Mouse (Mus musculus): ENCODE measurements at regions not wholly inside any gene's neighbourhood (a gene's known extent, or its start where the extent isn't known, plus 50 kb on each side); places are given as distances from the start of the nearest gene placed in this dataset.

- ATAC-seq (replicated peaks; ENCODE audit: insufficient number of reproducible peaks, low FRiP score, low TSS enrichment, low read depth) = no peak
- Histone ChIP-seq H3K36me3 (replicated peaks; ENCODE audit: control insufficient read depth, insufficient read depth, low read depth, low read length) (no peaks in the 10 kb centered on the region), H3K9ac (replicated peaks; ENCODE audit: low read length) (no peak overlapping the region), H3K9me3 (replicated peaks; ENCODE audit: control insufficient read depth, low read length) (no peaks in the 10 kb centered on the region), H3K4me2 (ENCODE audit: low read depth, low read length) (no peak overlapping the region), H3K4me3 (ENCODE audit: low read depth, low read length) (no peak overlapping the region), H3K27me3 (ENCODE audit: control insufficient read depth, insufficient read depth, low read length) (no peaks in the 10 kb centered on the region), H3K4me1 (ENCODE audit: control insufficient read depth, insufficient read depth, low read length) (no peaks in the 10 kb centered on the region), H3K27ac (replicated peaks; ENCODE audit: low read depth, low read length) (no peak overlapping the region)
- no peak for DNase-seq (ENCODE audit: low spot score)
- WGBS = 63% methylated on average over 9 of the region's 9 CpGs
These were observed 255.0 kb downstream of the Dmrt2 start for GRCm38 (mm10) chr19:25927220-25927619.

- DNase-seq (ENCODE audit: low spot score) (no peak), ATAC-seq (replicated peaks; ENCODE audit: insufficient number of reproducible peaks, low FRiP score, low TSS enrichment, low read depth) (no peak)
- no peaks in the 10 kb centered on the region for H3K27me3 ChIP-seq (ENCODE audit: control insufficient read depth, insufficient read depth, low read length)
- no peaks in the 10 kb centered on the region for H3K36me3 ChIP-seq (replicated peaks; ENCODE audit: control insufficient read depth, insufficient read depth, low read depth, low read length)
- 73% methylated on average over 9 of the region's 9 CpGs for WGBS
- H3K4me2 ChIP-seq (ENCODE audit: low read depth, low read length) = no peak overlapping the region
- no peaks in the 10 kb centered on the region for H3K9me3 ChIP-seq (replicated peaks; ENCODE audit: control insufficient read depth, low read length)
- H3K9ac ChIP-seq (replicated peaks; ENCODE audit: low read length) = no peak overlapping the region
- H3K4me3 ChIP-seq (ENCODE audit: low read depth, low read length) = no peak overlapping the region
- no peak overlapping the region for H3K27ac ChIP-seq (replicated peaks; ENCODE audit: low read depth, low read length)
- H3K4me1 ChIP-seq (ENCODE audit: control insufficient read depth, insufficient read depth, low read length) = no peaks in the 10 kb centered on the region
These were observed 265.1 kb downstream of the Dmrt2 start for GRCm38 (mm10) chr19:25937343-25937742.

GRCm38 (mm10) chr19:25971210-25971609 is 299.0 kb downstream of the Dmrt2 start:
- Histone ChIP-seq H3K27ac (replicated peaks; ENCODE audit: low read depth, low read length) (no peak overlapping the region), H3K4me2 (ENCODE audit: low read depth, low read length) (no peak overlapping the region), H3K4me3 (ENCODE audit: low read depth, low read length) (no peak overlapping the region), H3K27me3 (ENCODE audit: control insufficient read depth, insufficient read depth, low read length) (no peaks in the 10 kb centered on the region), H3K4me1 (ENCODE audit: control insufficient read depth, insufficient read depth, low read length) (no peaks in the 10 kb centered on the region), H3K36me3 (replicated peaks; ENCODE audit: control insufficient read depth, insufficient read depth, low read depth, low read length) (no peaks in the 10 kb centered on the region), H3K9me3 (replicated peaks; ENCODE audit: control insufficient read depth, low read length) (no peaks in the 10 kb centered on the region), H3K9ac (replicated peaks; ENCODE audit: low read length) (no peak overlapping the region)
- 76% methylated on average over 5 of the region's 5 CpGs for WGBS
- ATAC-seq (replicated peaks; ENCODE audit: insufficient number of reproducible peaks, low FRiP score, low TSS enrichment, low read depth) (no peak), DNase-seq (ENCODE audit: low spot score) (no peak)

DNA sequence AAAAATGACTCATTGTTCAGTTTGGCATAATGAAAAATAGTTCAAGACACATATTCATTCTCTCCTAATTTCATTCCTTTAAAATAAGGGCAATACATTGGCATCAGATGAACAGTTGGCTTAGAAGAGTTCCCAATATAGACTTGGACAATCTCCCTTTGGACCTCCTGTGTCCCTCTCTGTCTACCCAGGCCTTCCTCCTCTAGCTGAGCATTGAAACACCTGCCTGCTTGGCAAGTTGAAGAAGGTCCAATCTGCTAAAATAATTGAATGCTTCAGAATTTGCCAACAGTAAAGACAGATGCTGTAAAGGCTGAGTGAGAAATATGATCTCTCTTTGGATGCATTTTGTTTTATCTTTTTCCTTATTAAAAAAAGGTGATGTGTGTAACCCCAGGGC is 303.0 kb downstream of the Dmrt2 start:
- H3K27ac ChIP-seq (replicated peaks; ENCODE audit: low read depth, low read length) = no peak overlapping the region
- no peaks in the 10 kb centered on the region for H3K9me3 ChIP-seq (replicated peaks; ENCODE audit: control insufficient read depth, low read length)
- ATAC-seq (replicated peaks; ENCODE audit: insufficient number of reproducible peaks, low FRiP score, low TSS enrichment, low read depth) (no peak), DNase-seq (ENCODE audit: low spot score) (no peak)
- no peak overlapping the region for H3K9ac ChIP-seq (replicated peaks; ENCODE audit: low read length)
- H3K36me3 ChIP-seq (replicated peaks; ENCODE audit: control insufficient read depth, insufficient read depth, low read depth, low read length) = no peaks in the 10 kb centered on the region
- H3K4me2 ChIP-seq (ENCODE audit: low read depth, low read length) = no peak overlapping the region
- no peaks in the 10 kb centered on the region for H3K27me3 ChIP-seq (ENCODE audit: control insufficient read depth, insufficient read depth, low read length)
- no peak overlapping the region for H3K4me3 ChIP-seq (ENCODE audit: low read depth, low read length)
- no peaks in the 10 kb centered on the region for H3K4me1 ChIP-seq (ENCODE audit: control insufficient read depth, insufficient read depth, low read length)

- H3K36me3 ChIP-seq (replicated peaks; ENCODE audit: control insufficient read depth, insufficient read depth, low read depth, low read length) = no peaks in the 10 kb centered on the region
- WGBS = 78% methylated on average over 4 of the region's 4 CpGs
- ATAC-seq (replicated peaks; ENCODE audit: insufficient number of reproducible peaks, low FRiP score, low TSS enrichment, low read depth) (no peak), DNase-seq (ENCODE audit: low spot score) (no peak)
- no peak overlapping the region for H3K9ac ChIP-seq (replicated peaks; ENCODE audit: low read length)
- H3K4me1 ChIP-seq (ENCODE audit: control insufficient read depth, insufficient read depth, low read length) = no peaks in the 10 kb centered on the region
- no peaks in the 10 kb centered on the region for H3K9me3 ChIP-seq (replicated peaks; ENCODE audit: control insufficient read depth, low read length)
- H3K4me3 ChIP-seq (ENCODE audit: low read depth, low read length) = no peak overlapping the region
- H3K27me3 ChIP-seq (ENCODE audit: control insufficient read depth, insufficient read depth, low read length) = no peaks in the 10 kb centered on the region
- H3K4me2 ChIP-seq (ENCODE audit: low read depth, low read length) = no peak overlapping the region
- no peak overlapping the region for H3K27ac ChIP-seq (replicated peaks; ENCODE audit: low read depth, low read length)
These were observed 308.1 kb downstream of the Dmrt2 start for GRCm38 (mm10) chr19:25980308-25980707.

DNA sequence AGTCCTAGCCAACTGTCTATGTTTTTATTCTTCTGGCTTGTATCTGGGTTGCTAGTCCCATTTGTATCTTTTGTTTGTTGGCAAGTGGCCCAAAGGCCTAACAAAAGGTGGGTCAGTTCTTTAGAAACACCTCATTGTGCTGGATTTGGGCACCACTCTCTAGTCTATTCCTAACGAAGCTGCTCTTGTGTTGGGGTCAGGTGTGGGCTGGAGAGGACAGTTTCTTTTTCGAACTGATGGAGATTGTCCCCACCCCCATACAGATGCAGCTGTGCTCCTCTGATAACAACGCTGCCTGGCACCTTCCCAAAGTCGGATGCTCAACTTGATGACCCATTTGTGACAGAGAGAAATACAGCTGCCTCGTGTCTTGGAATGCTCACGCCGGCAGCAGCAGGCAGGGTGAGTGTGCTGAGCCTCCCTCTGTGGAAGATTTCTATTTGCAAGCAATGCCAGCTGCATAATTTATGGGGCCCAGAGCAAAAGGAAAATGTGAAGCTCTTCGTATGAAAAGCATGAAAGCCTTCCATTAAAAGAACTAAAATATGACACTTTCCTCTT is 342.5 kb downstream of the Dmrt2 start:
- no peak for ATAC-seq (replicated peaks; ENCODE audit: insufficient number of reproducible peaks, low FRiP score, low TSS enrichment, low read depth)
- WGBS = 71% methylated on average over 8 of the region's 8 CpGs
- no peaks in the 10 kb centered on the region for H3K4me1 ChIP-seq (ENCODE audit: control insufficient read depth, insufficient read depth, low read length)
- no peaks in the 10 kb centered on the region for H3K36me3 ChIP-seq (replicated peaks; ENCODE audit: control insufficient read depth, insufficient read depth, low read depth, low read length)
- no peaks in the 10 kb centered on the region for H3K9me3 ChIP-seq (replicated peaks; ENCODE audit: control insufficient read depth, low read length)
- no peak overlapping the region for H3K4me3 ChIP-seq (ENCODE audit: low read depth, low read length)
- H3K27ac ChIP-seq (replicated peaks; ENCODE audit: low read depth, low read length) = no peak overlapping the region
- H3K27me3 ChIP-seq (ENCODE audit: control insufficient read depth, insufficient read depth, low read length) = no peaks in the 10 kb centered on the region
- DNase-seq (ENCODE audit: low spot score) = no peak
- H3K4me2 ChIP-seq (ENCODE audit: low read depth, low read length) = no peak overlapping the region
- H3K9ac ChIP-seq (replicated peaks; ENCODE audit: low read length) = no peak overlapping the region

GRCm38 (mm10) chr19:26021141-26021540 is 348.9 kb downstream of the Dmrt2 start:
- ATAC-seq (replicated peaks; ENCODE audit: insufficient number of reproducible peaks, low FRiP score, low TSS enrichment, low read depth) (no peak), DNase-seq (ENCODE audit: low spot score) (no peak)
- Histone ChIP-seq H3K4me3 (ENCODE audit: low read depth, low read length) (no peak overlapping the region), H3K27ac (replicated peaks; ENCODE audit: low read depth, low read length) (no peak overlapping the region), H3K36me3 (replicated peaks; ENCODE audit: control insufficient read depth, insufficient read depth, low read depth, low read length) (no peaks in the 10 kb centered on the region), H3K4me1 (ENCODE audit: control insufficient read depth, insufficient read depth, low read length) (no peaks in the 10 kb centered on the region), H3K9ac (replicated peaks; ENCODE audit: low read length) (no peak overlapping the region), H3K27me3 (ENCODE audit: control insufficient read depth, insufficient read depth, low read length) (no peaks in the 10 kb centered on the region), H3K4me2 (ENCODE audit: low read depth, low read length) (no peak overlapping the region), H3K9me3 (replicated peaks; ENCODE audit: control insufficient read depth, low read length) (no peaks in the 10 kb centered on the region)
- 63% methylated on average over 7 of the region's 7 CpGs for WGBS

DNA sequence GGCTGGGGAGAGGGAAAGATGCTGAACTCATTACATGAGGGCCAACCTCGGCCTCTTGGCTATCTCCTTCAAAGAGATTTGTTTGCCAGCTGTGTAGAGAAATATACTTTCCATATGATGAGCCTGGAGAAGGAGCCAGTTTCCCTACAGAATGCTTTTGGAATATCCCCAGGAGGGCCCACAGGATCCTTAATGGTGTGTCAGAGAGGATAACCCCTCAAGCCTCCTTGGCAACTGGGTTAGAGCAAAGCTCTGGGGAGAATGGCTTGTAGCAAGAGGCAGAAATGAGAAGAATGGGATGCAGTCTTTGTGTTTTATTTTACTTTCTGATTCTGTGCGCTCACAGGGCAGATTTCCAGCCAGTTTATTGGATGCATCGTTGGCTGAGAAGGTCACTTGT is 353.9 kb downstream of the Dmrt2 start:
- Histone ChIP-seq H3K27me3 (ENCODE audit: control insufficient read depth, insufficient read depth, low read length) (no peaks in the 10 kb centered on the region), H3K9me3 (replicated peaks; ENCODE audit: control insufficient read depth, low read length) (no peaks in the 10 kb centered on the region), H3K4me1 (ENCODE audit: control insufficient read depth, insufficient read depth, low read length) (no peaks in the 10 kb centered on the region), H3K36me3 (replicated peaks; ENCODE audit: control insufficient read depth, insufficient read depth, low read depth, low read length) (no peaks in the 10 kb centered on the region), H3K27ac (replicated peaks; ENCODE audit: low read depth, low read length) (no peak overlapping the region), H3K9ac (replicated peaks; ENCODE audit: low read length) (no peak overlapping the region), H3K4me3 (ENCODE audit: low read depth, low read length) (no peak overlapping the region), H3K4me2 (ENCODE audit: low read depth, low read length) (no peak overlapping the region)
- DNase-seq (ENCODE audit: low spot score) (no peak), ATAC-seq (replicated peaks; ENCODE audit: insufficient number of reproducible peaks, low FRiP score, low TSS enrichment, low read depth) (no peak)
- 79% methylated on average over 3 of the region's 3 CpGs for WGBS
